10 mouse cellular contexts compared by ENCODE assay signal in the genomic region with DNA sequence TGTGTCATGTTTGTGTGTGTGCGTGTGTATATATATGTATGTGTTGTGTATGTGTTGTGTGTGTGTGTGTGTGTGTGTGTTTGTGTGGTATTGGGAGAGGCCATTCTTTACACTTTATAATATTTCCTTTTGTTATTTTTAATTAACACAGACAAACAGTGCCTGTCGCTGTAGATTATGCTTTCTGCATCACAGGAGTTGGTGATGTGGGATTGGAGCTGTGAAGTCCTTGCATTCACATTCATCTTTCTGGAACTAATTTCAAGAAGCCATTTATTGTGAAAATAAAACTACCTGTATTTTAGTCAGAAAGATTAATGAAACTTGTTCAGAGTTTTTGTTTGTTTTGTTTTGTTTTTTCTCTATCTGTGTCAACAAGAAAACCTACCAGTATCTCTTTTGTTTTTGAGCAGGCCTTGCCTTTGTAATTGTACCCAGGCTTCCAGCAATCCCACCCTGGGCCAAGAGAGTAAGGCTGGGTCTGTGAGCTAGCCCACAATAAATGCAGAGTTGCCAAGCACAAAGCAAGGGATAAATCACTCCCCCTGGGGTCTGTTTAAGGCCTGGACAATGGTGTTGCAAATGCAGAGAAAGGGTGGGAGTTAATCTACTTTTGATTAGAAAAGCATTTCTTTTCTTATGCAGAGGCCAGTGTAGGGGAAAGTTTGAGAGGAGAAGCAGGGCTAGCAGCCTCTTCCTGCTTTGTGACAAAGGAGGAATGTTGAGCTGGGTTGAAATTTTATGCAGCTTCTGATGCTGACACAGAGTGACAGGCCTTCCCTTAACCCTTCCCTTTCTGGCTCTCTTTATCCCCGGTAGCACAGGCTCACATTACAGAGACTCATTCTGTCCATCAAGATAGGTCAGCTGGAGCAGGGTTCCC.
A peak's percentile ranks its signal among the peaks of the same experiment; 100 is the strongest.
DNase-seq lines count a peak whose midpoint lies in the region; ATAC-seq and TF ChIP-seq lines count a peak whose summit lies in the region.
"Had no signal": no experiment of that assay in that cellular context is flagged by ENCODE, and none has a peak within 500 bp of the region (broad histone marks: within the 10 kb centered on the region; RNA-seq: fewer than 3 reads in every experiment).

No protein-coding gene starts in this region.

- H3K4me1 ChIP-seq in heart, embryonic 10.5 days, result peaks cover 15% of the 10 kb centered on the region; the same call in 1 of the 2 replicates
- H3K4me1 ChIP-seq in forebrain, embryonic 12.5 days, result peaks cover 36% of the 10 kb centered on the region
- peaks cover 15% of the 10 kb centered on the region for H3K4me1 ChIP-seq in limb, embryonic 14.5 days (ENCODE audit: control insufficient read depth, insufficient read depth, low read length)

- H3K27ac ChIP-seq in heart, embryonic 10.5 days, result peak overlapping the region; percentile 52; the same call in 1 of the 2 replicates
- peak overlapping the region; percentile 76 for H3K27ac ChIP-seq in forebrain, embryonic 12.5 days
- H3K27ac ChIP-seq in limb, embryonic 14.5 days (replicated peaks; ENCODE audit: low read depth, low read length), result peak overlapping the region; percentile 59; the same call in 1 of the 2 replicates

- DNase-seq in heart, embryonic 10.5 days (ENCODE audit: low spot score), result no peak
- DNase-seq in heart, postnatal 36 days, result no peak
- DNase-seq in ES-CJ7 (ENCODE audit: low read depth, low spot score), result peak; percentile 94
- DNase-seq in limb, embryonic 14.5 days (ENCODE audit: low spot score), result peak; percentile 15
- DNase-seq in gastrocnemius, postnatal 4 days (ENCODE audit: low spot score in 2 of 2), result no peak
- no peak for DNase-seq in spleen, postnatal 4 days (ENCODE audit: low spot score in 2 of 2)
- no peak for DNase-seq in left cerebral cortex, adult 18-20 months (ENCODE audit: low spot score in 2 of 2)
- DNase-seq: adrenal gland, adult 2 months; spleen, adult 18-20 months had no signal

- intact Hi-C loops in heart, postnatal 36 days (cut with DNase I), result no loop called here

- no peak overlapping the region for H3K4me3 ChIP-seq in heart, embryonic 10.5 days
- no peak overlapping the region for H3K4me3 ChIP-seq in forebrain, embryonic 12.5 days (replicated peaks)
- H3K4me3 ChIP-seq in limb, embryonic 14.5 days (replicated peaks; ENCODE audit: low read length), result no peak overlapping the region

- peak overlapping the region; percentile 0; the same call in 1 of the 2 replicates for H3K9ac ChIP-seq in forebrain, embryonic 12.5 days
- no peak overlapping the region for H3K9ac ChIP-seq in limb, embryonic 14.5 days (ENCODE audit: low read depth, low read length, severe bottlenecking)

- no peaks in the 10 kb centered on the region for H3K27me3 ChIP-seq in heart, embryonic 10.5 days (ENCODE audit: insufficient read depth, poor library complexity, severe bottlenecking)
- H3K27me3 ChIP-seq in forebrain, embryonic 12.5 days, result no peaks in the 10 kb centered on the region
- H3K27me3 ChIP-seq in limb, embryonic 14.5 days (ENCODE audit: control insufficient read depth, insufficient read depth, low read length), result no peaks in the 10 kb centered on the region

- ATAC-seq in forebrain, embryonic 12.5 days (ENCODE audit: low FRiP score), result peak; percentile 70
- ATAC-seq in limb, embryonic 14.5 days (ENCODE audit: low FRiP score, low read depth), result peak; percentile 50

- H3K9me3 ChIP-seq in heart, embryonic 10.5 days, result no peaks in the 10 kb centered on the region
- H3K9me3 ChIP-seq in forebrain, embryonic 12.5 days, result no peaks in the 10 kb centered on the region
- no peaks in the 10 kb centered on the region for H3K9me3 ChIP-seq in limb, embryonic 14.5 days (ENCODE audit: control insufficient read depth, low read length)

- TF ChIP-seq POLR2A in limb, embryonic 14.5 days (IDR thresholded peaks at IDR 0.05; ENCODE audit: borderline replicate concordance, extremely low read depth, insufficient read depth, insufficient read length), result no peak

- WGBS in heart, embryonic 10.5 days, result 50% methylated on average over 3 of the region's 3 CpGs
- 22% methylated on average over 3 of the region's 3 CpGs for WGBS in forebrain, embryonic 12.5 days
- WGBS in limb, embryonic 14.5 days, result 48% methylated on average over 3 of the region's 3 CpGs

- no peak overlapping the region for H3K4me2 ChIP-seq in forebrain, embryonic 12.5 days
- no peak overlapping the region for H3K4me2 ChIP-seq in limb, embryonic 14.5 days (replicated peaks; ENCODE audit: low read depth, low read length, severe bottlenecking)

- H3K36me3 ChIP-seq in heart, embryonic 10.5 days, result no peaks in the 10 kb centered on the region
- H3K36me3 ChIP-seq in forebrain, embryonic 12.5 days (replicated peaks), result no peaks in the 10 kb centered on the region
- no peaks in the 10 kb centered on the region for H3K36me3 ChIP-seq in limb, embryonic 14.5 days (ENCODE audit: control insufficient read depth, insufficient read depth, low read length)

Comparison
In these comparisons a context has a peak if more than half of its experiments do, and no peak if none do; other contexts are left out.
1. DNase-seq: peak in ES-CJ7 (single experiment) and limb, embryonic 14.5 days (single experiment); none in heart, embryonic 10.5 days (single experiment), heart, postnatal 36 days (0 of 2), gastrocnemius, postnatal 4 days (0 of 2), spleen, postnatal 4 days (0 of 2) and left cerebral cortex, adult 18-20 months (0 of 2).
2. Peak in every context shown above with its lines, with median percentiles within 50 percentile points of each other: H3K27ac ChIP-seq.